Mouse (Mus musculus) C2C12 (cell line): Measurements from ENCODE around the gene Rcsd1. TPM values are rescaled to one million over a fixed set of nuclear protein-coding genes. Genes with fewer than 3 reads are reported as not detected.
"Not testable (repeated sequence)": the region's sequence is repeated elsewhere in the genome, so short reads cannot be mapped to it uniquely, and the experiment has no call there.

Source experiments
- H3K27me3 ChIP-seq: one replicate; pipeline ENCODE4 v1.6.1; 2011; ENCODE audit not compliant: control insufficient read depth, insufficient read depth, insufficient read length
- H3K36me3 ChIP-seq: one replicate; pipeline ENCODE4 v1.6.1; 2011; ENCODE audit not compliant: control insufficient read depth, insufficient read depth
- H3K4me3 ChIP-seq: one replicate; pipeline ENCODE4 v1.5.1; 2011; ENCODE audit warnings: mild to moderate bottlenecking, control low read depth; ENCODE audit not compliant: poor library complexity, insufficient read depth, severe bottlenecking
- H3K79me2 ChIP-seq: one replicate; pipeline ENCODE4 v1.6.1; 2011; ENCODE audit not compliant: control insufficient read depth, insufficient read depth
- H3K79me3 ChIP-seq: one replicate; pipeline ENCODE4 v1.6.1; 2011; ENCODE audit warnings: low read depth, control low read depth
- H3ac ChIP-seq: one replicate; pipeline ENCODE3; 2011; ENCODE audit warnings: low read depth; ENCODE audit not compliant: control insufficient read depth, insufficient read length
- CEBPB ChIP-seq: IDR thresholded peaks from one replicate; pipeline ENCODE4 v1.6.1; 2011; ENCODE audit warnings: low read depth, mild to moderate bottlenecking, control low read depth, moderate library complexity
- CTCF ChIP-seq: IDR thresholded peaks from one replicate; pipeline ENCODE4 v1.5.1; 2011; ENCODE audit not compliant: control insufficient read depth, insufficient read depth, insufficient read length
- FOSL1 ChIP-seq: IDR thresholded peaks from one replicate; pipeline ENCODE4 v1.8.0; 2011; ENCODE audit warnings: mild to moderate bottlenecking, low read length; ENCODE audit not compliant: poor library complexity, insufficient read depth, severe bottlenecking
- MAX ChIP-seq: IDR thresholded peaks from one replicate; pipeline ENCODE4 v1.6.1; 2011; ENCODE audit warnings: mild to moderate bottlenecking, control low read depth
- MYOD1 ChIP-seq: IDR thresholded peaks from one replicate; pipeline ENCODE4 v1.6.1; 2011; ENCODE audit warnings: low read depth; ENCODE audit not compliant: control insufficient read depth, insufficient read length
- MYOG ChIP-seq: IDR thresholded peaks from one replicate; pipeline ENCODE4 v1.6.1; 2011; ENCODE audit not compliant: control insufficient read depth, insufficient read length; ENCODE audit errors: extremely low read depth
- USF1 ChIP-seq: IDR thresholded peaks from one replicate; pipeline ENCODE4 v1.6.1; 2011; ENCODE audit warnings: low read depth, mild to moderate bottlenecking, control low read depth, moderate library complexity
- polyA plus RNA-seq: library from polyadenylated mRNA; unstranded; fragments of >200 nt; fragmentation: generic; extraction: Trizol; gene quantifications from one replicate; pipeline ENCODE4 v1.2.1, GENCODE M21; 2012; ENCODE audit warnings: missing spikeins

Gene Rcsd1
- polyA plus RNA-seq, 1 experiment: 0.05 TPM

DNA sequence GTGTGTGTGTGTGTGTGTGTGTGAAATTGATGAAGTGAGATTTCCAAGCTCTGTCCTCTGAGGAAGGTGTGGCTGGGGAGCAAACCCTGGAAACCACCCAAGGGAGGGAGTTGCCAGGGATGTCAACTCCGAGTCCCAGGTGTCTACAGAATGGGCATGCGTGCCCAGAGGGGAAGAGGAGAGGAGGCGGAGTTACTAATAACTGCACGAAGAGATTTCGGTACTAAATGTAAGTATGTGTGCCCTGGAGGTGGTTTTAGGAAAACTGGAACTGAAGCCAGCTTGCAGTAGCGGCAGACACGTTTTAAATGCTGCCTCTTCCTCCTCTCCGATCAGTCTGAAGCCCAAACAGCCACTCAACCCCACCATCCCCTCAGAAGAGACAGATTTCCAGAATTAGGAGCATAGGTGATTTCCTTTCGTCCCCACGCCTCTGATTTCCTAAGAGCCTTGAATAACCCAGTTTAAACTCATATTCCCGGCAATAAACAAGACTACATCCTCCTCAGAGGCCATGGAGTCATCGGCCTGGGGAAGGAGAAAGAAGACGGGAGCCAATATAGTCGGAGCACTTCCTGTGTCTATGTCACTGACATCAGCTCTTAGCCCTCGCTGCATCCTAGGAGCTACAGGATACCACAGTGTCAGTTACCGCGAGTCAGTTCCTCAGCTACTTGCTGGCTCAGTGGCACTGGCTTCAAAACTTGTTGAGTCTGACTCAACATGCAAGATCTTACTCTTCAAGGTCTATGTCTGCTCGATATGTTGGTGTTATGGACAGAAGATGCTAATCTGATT, 27.3 kb downstream of the Rcsd1 start:
- Histone ChIP-seq H3K4me3 (no peak overlapping the region), H3K79me2 (no peaks in the 10 kb centered on the region), H3K79me3 (no peaks in the 10 kb centered on the region), H3K27me3 (peaks cover 45% of the 10 kb centered on the region), H3ac (no peak overlapping the region), H3K36me3 (no peaks in the 10 kb centered on the region)
- TF ChIP-seq MAX: no peak

DNA sequence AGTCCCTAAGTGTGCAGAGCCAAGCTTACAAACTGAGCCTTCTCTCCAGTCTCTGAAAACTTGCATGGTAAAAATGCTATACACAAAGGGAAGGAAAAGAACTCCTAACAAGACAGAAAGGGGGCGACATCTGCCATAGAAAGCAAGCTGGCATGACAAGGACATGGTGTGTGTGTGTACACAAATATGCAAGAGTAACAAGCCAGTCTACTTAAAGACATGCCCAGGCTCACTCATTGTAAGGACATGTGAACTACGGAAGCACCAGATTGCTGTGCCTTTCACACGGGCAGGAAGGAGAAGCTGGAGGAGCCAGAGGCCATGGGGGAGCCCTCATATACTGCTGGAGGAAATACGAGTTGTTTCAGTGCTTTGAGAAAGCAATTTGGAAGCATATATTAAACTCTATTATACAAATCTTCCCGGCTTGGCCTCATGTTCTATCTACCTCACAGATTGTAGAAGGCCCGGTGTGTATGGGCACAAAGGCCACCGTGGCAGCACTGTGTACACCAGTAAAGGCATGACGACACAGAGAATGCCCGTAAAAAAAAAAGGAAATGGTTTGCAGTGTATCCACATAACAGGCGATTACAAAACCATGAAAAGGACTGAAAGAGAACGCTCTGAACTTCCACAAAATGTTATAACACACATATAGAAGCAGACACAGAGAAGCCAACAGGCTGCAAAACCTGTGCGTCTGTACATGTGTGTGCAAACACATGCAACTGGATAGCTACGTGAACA, 28.3 kb downstream of the Rcsd1 start:
- H3ac ChIP-seq: no peak overlapping the region
- no peaks in the 10 kb centered on the region for H3K79me2 ChIP-seq
- no peaks in the 10 kb centered on the region for H3K79me3 ChIP-seq
- TF ChIP-seq MYOD1: no peak
- TF ChIP-seq CTCF: no peak
- TF ChIP-seq MAX: no peak
- no peak for TF ChIP-seq MYOG
- TF ChIP-seq CEBPB: no peak
- no peak for TF ChIP-seq FOSL1
- TF ChIP-seq USF1: no peak
- H3K36me3 ChIP-seq: no peaks in the 10 kb centered on the region
- peaks cover 50% of the 10 kb centered on the region for H3K27me3 ChIP-seq
- H3K4me3 ChIP-seq: no peak overlapping the region

- H3K79me3 ChIP-seq, H3K4me3 ChIP-seq, H3K79me2 ChIP-seq, H3K36me3 ChIP-seq, H3ac ChIP-seq: not testable (repeated sequence)
- H3K27me3 ChIP-seq: peaks cover 54% of the 10 kb centered on the region
Observed at GRCm38 (mm10) chr1:165680086-165680485, 29.5 kb downstream of the Rcsd1 start.

- H3K79me3 ChIP-seq: no peaks in the 10 kb centered on the region
- H3K79me2 ChIP-seq: no peaks in the 10 kb centered on the region
- peaks cover 55% of the 10 kb centered on the region for H3K27me3 ChIP-seq
- H3ac ChIP-seq: no peak overlapping the region
- no peak for TF ChIP-seq MYOD1
- no peak overlapping the region for H3K4me3 ChIP-seq
- no peaks in the 10 kb centered on the region for H3K36me3 ChIP-seq
Observed at GRCm38 (mm10) chr1:165679618-165679997, 29.9 kb downstream of the Rcsd1 start.

- H3K27me3 ChIP-seq: peaks cover 56% of the 10 kb centered on the region
- H3K79me3 ChIP-seq: no peaks in the 10 kb centered on the region
- H3K79me2 ChIP-seq: no peaks in the 10 kb centered on the region
- H3K36me3 ChIP-seq: no peaks in the 10 kb centered on the region
- H3K4me3 ChIP-seq: no peak overlapping the region
- no peak overlapping the region for H3ac ChIP-seq
- TF ChIP-seq CTCF (no peak), FOSL1 (no peak), CEBPB (no peak), MYOG (no peak), USF1 (no peak), MAX (no peak), MYOD1 (no peak)
Observed at GRCm38 (mm10) chr1:165678861-165679617, 30.5 kb downstream of the Rcsd1 start.

GRCm38 (mm10) chr1:165677558-165677957, 32.0 kb downstream of the Rcsd1 start:
- Histone ChIP-seq H3K27me3 (peaks cover 54% of the 10 kb centered on the region), H3K36me3 (no peaks in the 10 kb centered on the region), H3K79me3 (no peaks in the 10 kb centered on the region), H3ac (no peak overlapping the region), H3K4me3 (no peak overlapping the region), H3K79me2 (no peaks in the 10 kb centered on the region)
- TF ChIP-seq CTCF: no peak
- no peak for TF ChIP-seq USF1
- no peak for TF ChIP-seq MYOG
- no peak for TF ChIP-seq CEBPB
- TF ChIP-seq FOSL1: no peak
- TF ChIP-seq MAX: no peak
- TF ChIP-seq MYOD1: no peak
